Mouse (Mus musculus): ENCODE measurements around the gene Ifna2. TPM values are rescaled to one million over a fixed set of nuclear protein-coding genes. Genes with fewer than 3 reads are reported as not detected.

Gene Ifna2
- not detected for total RNA-seq (2023)

DNA sequence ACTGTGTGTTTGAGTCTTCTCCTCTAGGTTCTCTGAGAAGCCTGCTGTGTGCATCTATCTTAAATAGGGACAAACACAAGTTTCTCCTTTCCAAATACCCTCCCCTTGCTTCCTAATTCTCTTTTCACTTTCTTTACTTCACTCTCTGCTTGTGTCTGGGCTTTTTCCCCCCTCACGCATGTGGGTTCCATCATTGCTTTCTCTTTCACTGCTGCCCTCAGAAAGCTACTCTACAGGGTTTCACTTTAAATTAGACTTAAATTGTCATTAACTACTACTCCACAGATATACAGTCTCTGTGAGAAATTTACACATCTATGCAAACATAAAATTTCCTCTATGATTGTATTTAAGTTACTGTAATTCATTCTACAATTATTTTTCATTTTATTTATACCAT, at the start of gene Ifna2:
Ifna2 (minus strand) TSS at position 101 of the 400 bp plus-strand sequence.

DNA sequence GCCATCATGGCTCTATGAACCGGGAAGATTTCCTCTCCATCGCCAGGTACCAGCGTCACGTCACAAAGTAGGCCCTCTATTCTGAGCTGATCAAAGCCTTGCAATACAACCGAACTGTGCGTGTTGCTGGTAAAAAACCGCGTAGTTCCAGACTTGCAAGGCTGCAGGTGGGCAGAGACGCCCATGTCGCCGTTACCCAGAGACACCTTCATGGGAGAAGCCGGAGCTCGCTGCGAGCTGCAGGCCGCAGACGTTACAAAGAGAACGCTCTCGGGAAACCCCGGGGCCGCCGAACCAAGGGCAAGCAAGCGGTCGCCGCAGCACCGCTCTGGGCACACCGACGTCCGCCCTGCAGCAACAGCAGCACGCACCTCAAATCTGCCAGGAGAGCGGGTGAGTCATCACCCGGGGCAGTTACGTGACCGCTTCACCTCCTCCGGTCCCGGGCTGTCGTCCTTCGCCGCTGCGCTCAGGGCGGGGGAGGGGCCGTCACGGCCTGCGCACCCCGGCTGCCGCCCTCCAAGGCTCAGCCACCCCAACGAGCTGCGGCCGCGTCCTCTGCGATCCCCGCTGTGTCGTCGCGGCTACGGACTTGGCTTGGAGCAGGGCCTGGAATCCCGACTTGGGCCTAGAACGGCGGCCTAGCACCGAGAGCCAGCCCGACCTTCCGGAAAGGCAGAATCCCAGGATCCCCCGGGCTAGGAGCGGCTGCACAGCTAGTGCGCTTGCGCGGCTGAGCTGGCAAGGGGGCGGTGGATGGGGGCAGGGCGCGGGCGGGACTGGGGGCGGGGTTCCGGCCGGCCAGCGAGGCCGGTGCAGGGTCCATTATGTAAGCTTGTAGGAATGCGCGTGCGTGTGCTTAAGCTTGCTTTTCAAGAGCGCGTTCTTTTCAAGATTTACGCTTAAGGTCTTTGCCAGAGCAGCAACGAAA, 38.3 kb upstream of the Ifna2 start, which contains the start of the genes Gm26566 and Klhl9:
Gm26566 (plus strand) TSS at position 15 of the 931 bp plus-strand sequence.
Klhl9 (minus strand) TSS at position 675 of the 931 bp plus-strand sequence.

DNA sequence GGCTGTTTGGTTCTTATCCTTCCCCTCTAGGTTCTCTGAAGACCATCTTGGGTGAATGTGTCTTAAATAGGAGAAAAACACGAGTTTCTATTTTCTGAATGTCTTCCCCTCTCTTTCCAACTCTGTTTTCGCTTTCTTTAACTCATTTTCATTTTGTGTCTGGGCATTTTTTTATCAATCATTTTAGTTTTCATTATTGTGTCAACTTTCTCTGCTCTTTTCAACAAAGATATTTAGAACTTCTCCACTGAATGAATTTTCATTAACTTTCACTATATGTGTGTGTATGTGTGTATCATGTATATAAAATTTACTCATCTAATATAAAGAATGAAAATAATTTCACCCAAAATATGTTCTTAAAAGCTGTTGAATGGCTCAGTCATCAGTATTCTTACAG, 7.5 kb upstream of the Ifna2 start, which contains the start of gene Ifnab:
Ifnab (minus strand) TSS at position 101 of the 400 bp plus-strand sequence.

DNA sequence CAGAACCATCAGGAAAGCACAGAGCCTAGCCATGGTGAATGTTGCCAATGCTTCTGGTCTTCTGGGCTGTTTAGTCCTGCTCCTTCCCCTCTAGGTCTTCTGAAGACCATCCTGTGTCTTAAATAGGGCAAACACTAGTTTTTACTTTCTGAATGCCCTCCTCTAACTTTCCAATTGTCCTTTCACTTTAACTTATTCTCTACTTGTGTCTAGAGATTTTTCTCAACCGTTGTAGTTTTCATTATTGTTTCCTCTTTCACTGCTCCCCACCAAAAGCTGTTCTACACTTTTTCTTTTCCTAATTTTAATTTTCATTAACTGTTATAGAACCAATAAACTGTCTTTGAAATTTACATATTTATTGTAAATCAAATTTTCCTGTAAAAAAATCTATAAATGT, 6.9 kb downstream of the Ifna2 start, which contains the start of gene Ifna16:
Ifna16 (minus strand) TSS at position 101 of the 400 bp plus-strand sequence.

DNA sequence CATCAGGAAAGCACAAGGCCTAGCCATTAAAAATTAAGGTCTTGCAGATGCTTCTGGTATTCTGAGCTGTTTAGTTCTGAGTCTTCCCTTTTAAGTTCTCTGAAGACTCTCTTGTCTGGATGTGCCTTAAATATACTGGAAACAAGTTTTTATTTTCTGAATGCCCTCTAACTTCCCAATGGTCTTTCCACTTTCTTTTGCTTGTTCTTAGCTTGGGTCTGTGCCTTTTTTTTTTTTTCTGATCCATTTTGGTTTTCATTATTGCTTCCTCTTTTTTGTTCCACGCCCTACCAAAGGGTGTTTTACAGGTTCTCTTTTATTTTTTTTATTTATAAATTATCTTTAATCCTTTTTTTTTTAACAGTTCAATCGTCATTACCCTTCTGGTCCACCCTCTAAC, 39.4 kb downstream of the Ifna2 start, which contains the start of gene Ifna13:
Ifna13 (minus strand) TSS at position 101 of the 400 bp plus-strand sequence.

DNA sequence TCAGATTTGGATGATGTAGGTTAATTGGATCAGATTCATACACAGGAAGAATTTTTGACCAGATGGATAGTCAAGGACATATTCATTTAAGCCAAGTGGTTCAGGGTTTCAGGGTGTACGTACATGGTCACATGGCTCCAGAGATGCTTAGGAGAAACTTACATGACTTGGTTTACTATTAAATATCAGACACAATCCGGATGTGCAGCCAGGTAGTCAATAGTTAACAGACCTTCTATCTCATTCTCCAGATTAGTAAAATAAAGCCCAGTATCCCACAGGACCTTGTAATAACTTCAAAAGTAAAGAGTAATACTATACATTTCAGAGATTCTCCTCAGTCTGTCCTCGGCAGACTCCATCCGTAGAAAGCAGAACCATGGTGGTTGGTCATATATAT, 49.4 kb downstream of the Ifna2 start, which contains the start of gene C87499:
C87499 (minus strand) TSS at position 101 of the 400 bp plus-strand sequence.

Other genes starting within 250 kb of the Ifna2 start
- 10 to 100 TPM; 46.7 to 55.0 TPM for gene Hacd4, start 245.0 kb downstream of the Ifna2 start, total RNA-seq (2023)
- not detected for gene Ifnb1, start 161.1 kb downstream of the Ifna2 start, total RNA-seq (2023)
- not detected for gene Ifna15, start 125.7 kb downstream of the Ifna2 start, total RNA-seq (2023)
- gene Ifna14, start 112.1 kb downstream of the Ifna2 start, total RNA-seq (2023): not detected
- not detected for gene Ifna9, start 91.5 kb downstream of the Ifna2 start, total RNA-seq (2023)
- not detected for gene Ifna12, start 80.5 kb downstream of the Ifna2 start, total RNA-seq (2023)
- gene C87499, start 49.5 kb downstream of the Ifna2 start, total RNA-seq (2023): not detected
- gene Ifna13, start 39.5 kb downstream of the Ifna2 start, total RNA-seq (2023): not detected
- gene Ifna16, start 7.0 kb downstream of the Ifna2 start, total RNA-seq (2023): not detected
- not detected for gene Ifnab, start 7.4 kb upstream of the Ifna2 start, total RNA-seq (2023)
- 1 to 10 TPM in 1 of 2 experiments, not detected in 1; 1.6 TPM for gene Gm26566, start 37.9 kb upstream of the Ifna2 start, total RNA-seq (2023)
- 10 to 100 TPM; 72.7 to 83.4 TPM for gene Klhl9, start 38.6 kb upstream of the Ifna2 start, total RNA-seq (2023)
- not detected for gene Gm13271, start 71.0 kb upstream of the Ifna2 start, total RNA-seq (2023)
- not detected for gene Gm13283, start 76.2 kb upstream of the Ifna2 start, total RNA-seq (2023)
- not detected for gene Gm13290, start 89.9 kb upstream of the Ifna2 start, total RNA-seq (2023)
- gene Gm13289, start 93.0 kb upstream of the Ifna2 start, total RNA-seq (2023): not detected
- not detected for gene Gm13272, start 95.9 kb upstream of the Ifna2 start, total RNA-seq (2023)
- gene Ifnz, start 98.2 kb upstream of the Ifna2 start, total RNA-seq (2023): not detected
- not detected for gene Gm13276, start 101.8 kb upstream of the Ifna2 start, total RNA-seq (2023)
- gene Gm13277, start 104.7 kb upstream of the Ifna2 start, total RNA-seq (2023): not detected
- not detected for gene Gm13278, start 107.6 kb upstream of the Ifna2 start, total RNA-seq (2023)
- not detected for gene Gm13275, start 110.6 kb upstream of the Ifna2 start, total RNA-seq (2023)
- not detected for gene Gm13279, start 113.5 kb upstream of the Ifna2 start, total RNA-seq (2023)
- gene Gm13285, start 115.8 kb upstream of the Ifna2 start, total RNA-seq (2023): under 1 TPM; 0.42 to 0.91 TPM
- gene Gm13287, start 119.3 kb upstream of the Ifna2 start, total RNA-seq (2023): not detected
- gene Gm13288, start 121.6 kb upstream of the Ifna2 start, total RNA-seq (2023): not detected
- not detected for gene Ifna7, start 132.3 kb upstream of the Ifna2 start, total RNA-seq (2023)
- gene Ifna11, start 136.0 kb upstream of the Ifna2 start, total RNA-seq (2023): not detected
- not detected for gene Ifna6, start 143.5 kb upstream of the Ifna2 start, total RNA-seq (2023)
- gene Ifna5, start 151.6 kb upstream of the Ifna2 start, total RNA-seq (2023): not detected
- gene Ifna4, start 157.9 kb upstream of the Ifna2 start, total RNA-seq (2023): not detected
- gene Ifna1, start 166.2 kb upstream of the Ifna2 start, total RNA-seq (2023): not detected
- gene Ifne, start 196.3 kb upstream of the Ifna2 start, total RNA-seq (2023): not detected